Mouse (Mus musculus) CH12.LX (cell line): ENCODE measurements around the gene Csmd2.

ENCODE experiments used
- CTCF ChIP-seq, 2 experiments: IDR thresholded peaks in 1 of 2; conservative IDR thresholded peaks in 1 of 2; 2 replicates each; pipeline ENCODE4 v1.5.1; 2011 to 2012; ENCODE audit warnings: low read depth in 2 of 2, low read length in 2 of 2, improper control_type of control experiment in 1 of 2, inconsistent platforms in 1 of 2, mild to moderate bottlenecking in 1 of 2, moderate library complexity in 1 of 2
- EP300 ChIP-seq: IDR thresholded peaks from 2 replicates; pipeline ENCODE4 v1.6.1; 2011; ENCODE audit warnings: low read length, improper control_type of control experiment
- MYC ChIP-seq: IDR thresholded peaks from 2 replicates; pipeline ENCODE4 v1.6.1; 2011; ENCODE audit warnings: low read depth, mild to moderate bottlenecking, improper control_type of control experiment, low read length
- POLR2A ChIP-seq: IDR thresholded peaks from 2 replicates; pipeline ENCODE4 v1.6.1; 2011; ENCODE audit warnings: low read depth, mild to moderate bottlenecking, improper control_type of control experiment, low read length
- SMC3 ChIP-seq: IDR thresholded peaks from 2 replicates; pipeline ENCODE4 v1.6.1; 2011; ENCODE audit warnings: low read depth, low read length, improper control_type of control experiment

DNA sequence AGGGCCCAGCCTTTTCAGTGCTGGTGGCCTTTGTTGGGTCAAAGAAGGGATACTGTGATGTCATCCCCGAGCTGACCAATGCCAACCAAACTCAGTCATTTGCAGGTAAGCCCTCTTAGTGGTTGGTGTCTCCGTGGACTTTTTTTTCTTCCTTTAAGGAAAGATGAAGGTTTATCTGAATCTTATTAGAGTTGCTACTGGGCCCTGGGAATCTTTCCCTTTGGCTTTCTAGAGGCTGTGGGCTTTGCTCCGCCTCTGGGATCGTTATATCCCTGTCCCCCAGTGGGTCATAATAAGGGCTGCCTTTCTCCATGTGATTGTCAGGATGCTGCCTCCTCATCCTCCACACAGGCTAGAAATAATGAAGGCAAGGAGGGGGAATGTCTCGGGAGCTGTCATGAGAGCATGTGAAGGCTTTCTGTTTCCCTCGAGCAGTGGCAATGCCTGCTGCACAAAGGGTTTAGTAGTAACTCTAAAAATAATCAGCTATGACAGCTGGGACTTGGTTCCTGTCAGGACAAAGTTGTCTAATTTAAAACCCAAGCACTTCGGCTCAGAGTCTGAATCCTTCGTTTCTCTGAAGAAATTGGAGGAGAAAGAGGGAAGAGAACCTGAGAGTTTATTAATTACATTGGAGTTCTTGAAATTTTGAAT lies 273.4 kb downstream of the Csmd2 start, which contains the start of gene Hmgb4:
- TF ChIP-seq EP300, result no peak
- no peak for TF ChIP-seq MYC
- TF ChIP-seq CTCF (conservative IDR thresholded peaks at IDR 0.05 in 1 of 2, IDR thresholded peaks at IDR 0.05 in 1 of 2; ENCODE audit: low read depth in 2 of 2, low read length in 2 of 2), result no peak
- no peak for TF ChIP-seq POLR2A
- no peak for TF ChIP-seq SMC3
